Mouse (Mus musculus): ENCODE measurements at regions not wholly inside any gene's neighbourhood (a gene's known extent, or its start where the extent isn't known, plus 50 kb on each side); places are given as distances from the start of the nearest gene placed in this dataset.
"Not testable (repeated sequence)": the region's sequence is repeated elsewhere in the genome, so short reads cannot be mapped to it uniquely, and the experiment has no call there.

DNA sequence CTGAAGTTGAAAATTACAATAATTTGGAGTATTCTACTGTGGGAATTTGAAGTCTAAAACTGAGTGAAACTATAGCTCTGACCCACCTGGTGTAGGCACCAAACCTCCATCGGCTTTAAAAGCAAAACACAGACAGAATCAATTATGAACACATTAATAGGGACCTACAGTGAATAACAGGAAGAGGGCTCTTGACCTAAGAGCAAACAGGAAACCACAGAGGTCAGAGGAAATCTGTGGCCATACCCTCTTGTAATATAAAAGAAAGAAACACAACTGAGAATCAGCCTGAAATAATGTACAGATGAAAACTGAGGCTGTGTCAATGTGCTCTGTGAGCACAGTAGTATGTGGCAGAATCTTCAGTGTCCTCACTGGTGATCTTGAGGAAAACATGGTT, 789.7 kb upstream of the Zfp386 start:
- no peak overlapping the region for H3K27ac ChIP-seq (ENCODE audit: insufficient read depth, low read depth, low read length)
- 58% methylated on average over 1 of the region's 1 CpGs for WGBS
- no peaks in the 10 kb centered on the region for H3K4me1 ChIP-seq (ENCODE audit: control insufficient read depth, insufficient read depth, low read length)
- no peak for DNase-seq
- H3K36me3 ChIP-seq (ENCODE audit: control insufficient read depth, insufficient read depth, low read length) = no peaks in the 10 kb centered on the region
- TF ChIP-seq POLR2A (IDR thresholded peaks at IDR 0.05; ENCODE audit: low read depth, low read length) = no peak
- no peak for TF ChIP-seq CTCF (conservative IDR thresholded peaks at IDR 0.05; ENCODE audit: insufficient read depth, insufficient read length, low read depth, low read length)
- H3K27me3 ChIP-seq (replicated peaks; ENCODE audit: control insufficient read depth, insufficient read depth, low read length) = no peaks in the 10 kb centered on the region
- H3K4me3 ChIP-seq (ENCODE audit: insufficient read depth, low read depth, low read length) = no peak overlapping the region

DNA sequence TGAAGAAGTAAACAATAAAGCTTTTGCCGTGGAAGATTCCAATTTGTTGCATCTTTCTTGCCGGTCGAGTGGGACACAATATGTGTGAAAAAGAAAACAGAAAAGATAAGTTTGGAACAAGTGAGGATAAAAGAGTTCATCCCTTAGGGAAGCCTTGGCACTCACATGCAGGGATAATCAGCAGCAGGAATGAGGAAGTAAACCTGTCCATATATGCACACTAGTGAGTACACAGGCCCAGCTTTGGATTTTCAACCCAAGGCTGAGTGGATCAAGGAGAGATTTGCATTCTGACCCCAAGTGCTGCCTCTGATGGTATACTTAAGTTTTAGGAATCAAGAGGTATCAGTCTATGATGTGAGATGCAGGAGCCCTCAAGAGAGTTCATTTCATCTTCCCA, 788.8 kb upstream of the Zfp386 start:
- TF ChIP-seq POLR2A (IDR thresholded peaks at IDR 0.05; ENCODE audit: low read depth, low read length) (no peak), CTCF (conservative IDR thresholded peaks at IDR 0.05; ENCODE audit: insufficient read depth, insufficient read length, low read depth, low read length) (no peak)
- 85% methylated on average over 3 of the region's 3 CpGs for WGBS
- no peak for DNase-seq

GRCm38 (mm10) chr12:115262431-115262830, 785.1 kb upstream of the Zfp386 start:
- not testable (repeated sequence) for H3K27me3 ChIP-seq (replicated peaks; ENCODE audit: control insufficient read depth, insufficient read depth, low read length); DNase-seq; H3K4me1 ChIP-seq (ENCODE audit: control insufficient read depth, insufficient read depth, low read length); H3K4me3 ChIP-seq (ENCODE audit: insufficient read depth, low read depth, low read length); H3K27ac ChIP-seq (ENCODE audit: insufficient read depth, low read depth, low read length); H3K36me3 ChIP-seq (ENCODE audit: control insufficient read depth, insufficient read depth, low read length)

More for the DNA sequence above, 788.8 kb upstream of the Zfp386 start:
- no peaks in the 10 kb centered on the region for H3K36me3 ChIP-seq (ENCODE audit: control insufficient read depth, insufficient read depth, low read length)
- no peaks in the 10 kb centered on the region for H3K27me3 ChIP-seq (replicated peaks; ENCODE audit: control insufficient read depth, insufficient read depth, low read length)
- no peaks in the 10 kb centered on the region for H3K4me1 ChIP-seq (ENCODE audit: control insufficient read depth, insufficient read depth, low read length)
- H3K4me3 ChIP-seq (ENCODE audit: insufficient read depth, low read depth, low read length) = no peak overlapping the region
- no peak overlapping the region for H3K27ac ChIP-seq (ENCODE audit: insufficient read depth, low read depth, low read length)

- H3K4me3 ChIP-seq (ENCODE audit: insufficient read depth, low read depth, low read length); H3K36me3 ChIP-seq (ENCODE audit: control insufficient read depth, insufficient read depth, low read length); H3K27me3 ChIP-seq (replicated peaks; ENCODE audit: control insufficient read depth, insufficient read depth, low read length); H3K4me1 ChIP-seq (ENCODE audit: control insufficient read depth, insufficient read depth, low read length); H3K27ac ChIP-seq (ENCODE audit: insufficient read depth, low read depth, low read length); DNase-seq: not testable (repeated sequence)
- 50% methylated on average over 1 of the region's 1 CpGs for WGBS
Measured at GRCm38 (mm10) chr12:115276749-115277148, 770.8 kb upstream of the Zfp386 start.

GRCm38 (mm10) chr12:115293772-115294171, 753.8 kb upstream of the Zfp386 start:
- not testable (repeated sequence) for H3K4me1 ChIP-seq (ENCODE audit: control insufficient read depth, insufficient read depth, low read length); H3K4me3 ChIP-seq (ENCODE audit: insufficient read depth, low read depth, low read length); H3K27ac ChIP-seq (ENCODE audit: insufficient read depth, low read depth, low read length); DNase-seq; H3K36me3 ChIP-seq (ENCODE audit: control insufficient read depth, insufficient read depth, low read length); H3K27me3 ChIP-seq (replicated peaks; ENCODE audit: control insufficient read depth, insufficient read depth, low read length)
- WGBS = 64% methylated on average over 4 of the region's 4 CpGs

GRCm38 (mm10) chr12:115298041-115298440, 749.5 kb upstream of the Zfp386 start:
- H3K4me1 ChIP-seq (ENCODE audit: control insufficient read depth, insufficient read depth, low read length); H3K4me3 ChIP-seq (ENCODE audit: insufficient read depth, low read depth, low read length); DNase-seq; H3K36me3 ChIP-seq (ENCODE audit: control insufficient read depth, insufficient read depth, low read length); H3K27ac ChIP-seq (ENCODE audit: insufficient read depth, low read depth, low read length); H3K27me3 ChIP-seq (replicated peaks; ENCODE audit: control insufficient read depth, insufficient read depth, low read length): not testable (repeated sequence)

DNA sequence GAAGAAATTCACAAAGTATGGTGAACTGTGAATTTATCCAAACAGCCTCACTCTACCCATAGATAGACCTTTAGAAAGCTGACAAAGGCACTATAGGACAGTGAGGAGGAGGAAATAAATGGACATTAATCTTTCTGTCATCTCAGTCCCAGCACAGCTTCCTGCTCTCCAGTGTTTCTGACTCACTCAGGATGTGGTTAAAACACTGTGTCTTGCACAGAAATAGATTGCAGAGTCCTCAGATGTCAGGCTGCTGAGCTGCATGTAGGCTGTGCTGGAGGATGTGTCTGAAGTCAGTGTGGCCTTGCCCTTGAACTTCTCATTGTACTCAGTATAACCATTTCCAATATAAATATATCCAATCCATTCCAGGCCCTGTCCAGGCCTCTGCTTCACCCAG, 735.6 kb upstream of the Zfp386 start:
- DNase-seq = peak; percentile 1
- no peak overlapping the region for H3K27ac ChIP-seq (ENCODE audit: insufficient read depth, low read depth, low read length)
- H3K4me3 ChIP-seq (ENCODE audit: insufficient read depth, low read depth, low read length) = no peak overlapping the region
- no peaks in the 10 kb centered on the region for H3K4me1 ChIP-seq (ENCODE audit: control insufficient read depth, insufficient read depth, low read length)
- H3K27me3 ChIP-seq (replicated peaks; ENCODE audit: control insufficient read depth, insufficient read depth, low read length) = no peaks in the 10 kb centered on the region
- TF ChIP-seq POLR2A (IDR thresholded peaks at IDR 0.05; ENCODE audit: low read depth, low read length) (no peak), CTCF (conservative IDR thresholded peaks at IDR 0.05; ENCODE audit: insufficient read depth, insufficient read length, low read depth, low read length) (no peak)
- no peaks in the 10 kb centered on the region for H3K36me3 ChIP-seq (ENCODE audit: control insufficient read depth, insufficient read depth, low read length)

DNA sequence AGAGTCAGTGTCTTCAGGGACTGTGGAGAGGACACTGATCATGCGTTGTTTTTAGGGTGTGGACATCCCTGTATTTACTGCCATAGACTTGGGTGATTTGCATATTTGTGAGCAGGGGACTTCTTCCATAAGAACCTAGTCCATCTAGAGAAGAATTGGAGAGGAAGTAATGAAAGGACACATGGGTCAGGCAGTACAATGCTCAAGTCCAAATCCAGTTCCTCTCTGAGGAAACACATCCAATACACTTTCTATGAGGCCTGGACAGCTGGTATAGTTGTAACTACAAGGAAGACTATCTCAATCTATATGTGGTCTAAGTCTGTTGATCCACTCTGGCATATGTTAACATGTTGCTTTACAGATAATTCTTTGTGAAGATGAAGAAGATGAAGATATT, 734.9 kb upstream of the Zfp386 start:
- DNase-seq; H3K27me3 ChIP-seq (replicated peaks; ENCODE audit: control insufficient read depth, insufficient read depth, low read length): not testable (repeated sequence)
- 71% methylated on average over 1 of the region's 1 CpGs for WGBS

DNA sequence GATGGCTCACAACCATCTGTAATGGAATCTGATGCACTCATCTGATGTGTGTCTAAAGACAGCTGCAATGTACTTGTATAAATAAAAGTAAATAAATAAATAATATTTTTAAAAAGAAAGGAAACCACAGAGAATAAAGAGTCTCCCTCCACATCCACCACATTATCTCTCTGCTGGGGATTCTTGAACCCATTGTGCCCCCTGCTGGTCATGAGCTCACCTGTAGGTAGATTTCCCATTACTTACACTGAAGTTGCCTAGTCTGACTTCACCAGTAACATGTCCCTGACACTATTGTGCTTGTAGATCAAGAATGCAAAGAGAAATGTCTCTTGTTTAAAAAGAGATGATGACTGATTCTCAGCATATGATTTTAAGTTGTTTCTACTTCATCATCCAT, 726.9 kb upstream of the Zfp386 start:
- not testable (repeated sequence) for H3K4me1 ChIP-seq (ENCODE audit: control insufficient read depth, insufficient read depth, low read length); H3K36me3 ChIP-seq (ENCODE audit: control insufficient read depth, insufficient read depth, low read length); H3K27me3 ChIP-seq (replicated peaks; ENCODE audit: control insufficient read depth, insufficient read depth, low read length); DNase-seq; H3K27ac ChIP-seq (ENCODE audit: insufficient read depth, low read depth, low read length); H3K4me3 ChIP-seq (ENCODE audit: insufficient read depth, low read depth, low read length)

More for the DNA sequence above, 734.9 kb upstream of the Zfp386 start:
- H3K36me3 ChIP-seq (ENCODE audit: control insufficient read depth, insufficient read depth, low read length); H3K4me3 ChIP-seq (ENCODE audit: insufficient read depth, low read depth, low read length); H3K27ac ChIP-seq (ENCODE audit: insufficient read depth, low read depth, low read length); H3K4me1 ChIP-seq (ENCODE audit: control insufficient read depth, insufficient read depth, low read length): not testable (repeated sequence)

All from kidney, adult 2 months (tissue).